Comparison of ENCODE assay signal across 8 mouse cellular contexts in genomic region chr19:44755693-44756420, GRCm38 (mm10). TPM values are rescaled to one million over a fixed set of nuclear protein-coding genes. Genes with fewer than 3 reads are reported as not detected.
DNase-seq lines count a peak whose midpoint lies in the region; ATAC-seq and TF ChIP-seq lines count a peak whose summit lies in the region.

TSS of gene Pax2 (plus strand) at chr19:44756045.

- H3K9me3 ChIP-seq in forebrain, embryonic 10.5 days, result no peaks in the 10 kb centered on the region
- no peaks in the 10 kb centered on the region for H3K9me3 ChIP-seq in hindbrain, postnatal 0 days (ENCODE audit: low read length)

- H3K9ac ChIP-seq in hindbrain, postnatal 0 days (replicated peaks; ENCODE audit: low read length), result peak within 1 kb of the TSS; percentile 41

- H3K4me2 ChIP-seq in hindbrain, postnatal 0 days (ENCODE audit: low read depth, low read length), result peak within 1 kb of the TSS; percentile 54

- H3K27me3 ChIP-seq in forebrain, embryonic 10.5 days (ENCODE audit: poor library complexity, severe bottlenecking), result peaks cover 100% of the 10 kb centered on the region
- peaks cover 67% of the 10 kb centered on the region for H3K27me3 ChIP-seq in hindbrain, postnatal 0 days (ENCODE audit: insufficient read depth, low read length)

- no peak for TF ChIP-seq CTCF in lung, adult 2 months (IDR thresholded peaks at IDR 0.05; ENCODE audit: insufficient read depth, low read length)
- peak; percentile 15; the same call in 1 of the 2 replicates for TF ChIP-seq CTCF in hindbrain, postnatal 0 days (IDR thresholded peaks at IDR 0.05; ENCODE audit: low read depth)

- DNase-seq in lung, adult 2 months, result no peak
- DNase-seq in lung, adult 18-20 months, result no peak
- peak; percentile 62 for DNase-seq in forebrain, embryonic 10.5 days (ENCODE audit: extremely low spot score, low spot score)
- DNase-seq in hindbrain, postnatal 0 days (ENCODE audit: low spot score), result peak; percentile 47
- DNase-seq in mesoderm, embryonic 11.5 days (ENCODE audit: low read depth, low spot score), result peak; percentile 61
- DNase-seq in right cerebral cortex, postnatal 25 days, result no peak
- no peak for DNase-seq in right cerebral cortex, adult 18-20 months
- no peak for DNase-seq in thymus, postnatal 10 days (ENCODE audit: low spot score in 2 of 2)

- H3K4me1 ChIP-seq in lung, adult 2 months (ENCODE audit: control insufficient read depth, insufficient read depth, low read length), result peaks cover 1% of the 10 kb centered on the region; the same call in 1 of the 2 replicates
- H3K4me1 ChIP-seq in forebrain, embryonic 10.5 days, result peaks cover 89% of the 10 kb centered on the region
- H3K4me1 ChIP-seq in hindbrain, postnatal 0 days (ENCODE audit: insufficient read depth, low read length), result no peaks in the 10 kb centered on the region

- H3K36me3 ChIP-seq in forebrain, embryonic 10.5 days (replicated peaks), result no peaks in the 10 kb centered on the region
- H3K36me3 ChIP-seq in hindbrain, postnatal 0 days (ENCODE audit: insufficient read depth, low read length), result no peaks in the 10 kb centered on the region

- no peak for TF ChIP-seq POLR2A in lung, adult 2 months (IDR thresholded peaks at IDR 0.05; ENCODE audit: borderline replicate concordance, extremely low read depth, low read depth, low read length)

- no peak for ATAC-seq in hindbrain, postnatal 0 days

- peak within 1 kb of the TSS; percentile 14 for H3K4me3 ChIP-seq in lung, adult 2 months (replicated peaks; ENCODE audit: extremely low read depth, low read depth, low read length)
- peak within 1 kb of the TSS; percentile 59 for H3K4me3 ChIP-seq in forebrain, embryonic 10.5 days
- H3K4me3 ChIP-seq in hindbrain, postnatal 0 days (ENCODE audit: low read length), result peak within 1 kb of the TSS; percentile 39

- 0% methylated on average over 52 of the region's 52 CpGs for WGBS in lung, adult 2 months
- under 1% methylated on average over 52 of the region's 52 CpGs for WGBS in forebrain, embryonic 10.5 days
- WGBS in hindbrain, postnatal 0 days, result under 1% methylated on average over 51 of the region's 52 CpGs

- H3K27ac ChIP-seq in forebrain, embryonic 10.5 days, result peak within 1 kb of the TSS; percentile 66
- H3K27ac ChIP-seq in hindbrain, postnatal 0 days, result peak within 1 kb of the TSS; percentile 51

RNA-seq across cellular contexts. Expression of gene Pax2, which starts in this region (rescaled TPM):
- not detected in 2 replicates for polyA plus RNA-seq in lung, adult 2 months (2012; rRNA removed)
- polyA plus RNA-seq in forebrain, embryonic 10.5 days (2016; fragmentation: Nextera tagmentation; extraction: Ambion mirVana), result 0.56 and 0.81 TPM in 2 replicates
- total RNA-seq in hindbrain, postnatal 0 days (2014; rRNA removed), result 8.1 and 9.0 TPM in 2 replicates
- polyA plus RNA-seq in hindbrain, postnatal 0 days (2015; fragmentation: Nextera tagmentation; extraction: Ambion mirVana), result 9.6 and 11.2 TPM in 2 replicates

Comparison
In these comparisons a context has a peak if more than half of its experiments do, and no peak if none do; other contexts are left out.
1. Peak in DNase-seq, H3K4me3 ChIP-seq and H3K27ac ChIP-seq in forebrain, embryonic 10.5 days; RNA of the gene not detected or under 1 TPM.
2. DNase-seq: peak in hindbrain, postnatal 0 days (single experiment) and mesoderm, embryonic 11.5 days (single experiment); none in lung, adult 2 months (single experiment), lung, adult 18-20 months (0 of 2), right cerebral cortex, postnatal 25 days (single experiment), right cerebral cortex, adult 18-20 months (single experiment) and thymus, postnatal 10 days (0 of 2).
3. Peak in every context shown above with its lines, with median percentiles within 50 percentile points of each other: H3K4me3 ChIP-seq.